11 mouse cellular contexts compared by ENCODE assay signal in genomic region chr10:78388216-78388980, GRCm38 (mm10). TPM values are rescaled to one million over a fixed set of nuclear protein-coding genes. Genes with fewer than 3 reads are reported as not detected.
DNase-seq lines count a peak whose midpoint lies in the region; ATAC-seq lines count a peak whose summit lies in the region.
"Had no signal": no experiment of that assay in that cellular context is flagged by ENCODE, and none has a peak within 500 bp of the region (broad histone marks: within the 10 kb centered on the region; RNA-seq: fewer than 3 reads in every experiment).

No protein-coding gene starts in this region.

- H3K9ac ChIP-seq in heart, embryonic 14.5 days (ENCODE audit: low read length): 0 out of 2 replicates have a peak overlapping the region, but pooled peaks have one; percentile 23
- no peak overlapping the region for H3K9ac ChIP-seq in heart, embryonic 11.5 days (ENCODE audit: low read depth, low read length)

- DNase-seq in right cerebral cortex, adult 18-20 months: peak; percentile 75
- no peak for DNase-seq in right cerebral cortex, postnatal 4 days
- peak; percentile 44 to 57 for DNase-seq in layer of hippocampus, postnatal 10 days (ENCODE audit: low spot score in 2 of 2)
- peak; percentile 66 for DNase-seq in right cerebral cortex, postnatal 25 days
- DNase-seq in spleen, postnatal 10 days (ENCODE audit: low spot score in 2 of 2): no peak
- DNase-seq: adrenal gland, postnatal 36 days; kidney, postnatal 14 days had no signal

- H3K36me3 ChIP-seq in heart, embryonic 14.5 days (ENCODE audit: control insufficient read depth, insufficient read depth, low read length): no peaks in the 10 kb centered on the region
- no peaks in the 10 kb centered on the region for H3K36me3 ChIP-seq in heart, embryonic 11.5 days (ENCODE audit: control insufficient read depth, insufficient read depth, low read length)
- H3K36me3 ChIP-seq: G1E had no signal

- no peaks in the 10 kb centered on the region for H3K9me3 ChIP-seq in heart, embryonic 14.5 days (ENCODE audit: control insufficient read depth, low read length)
- no peaks in the 10 kb centered on the region for H3K9me3 ChIP-seq in heart, embryonic 11.5 days (replicated peaks; ENCODE audit: control insufficient read depth, low read length)
- H3K9me3 ChIP-seq: G1E had no signal

- H3K4me2 ChIP-seq in heart, embryonic 14.5 days (ENCODE audit: low read length): no peak overlapping the region
- no peak overlapping the region for H3K4me2 ChIP-seq in heart, embryonic 11.5 days

- H3K4me3 ChIP-seq in heart, embryonic 14.5 days (ENCODE audit: control insufficient read depth in 1 of 2, insufficient read depth in 1 of 2, low read depth in 1 of 2, low read length in 2 of 2): no peak overlapping the region
- no peak overlapping the region for H3K4me3 ChIP-seq in heart, embryonic 11.5 days (ENCODE audit: low read depth, low read length)

- no peak for ATAC-seq in heart, embryonic 14.5 days (ENCODE audit: insufficient number of reproducible peaks, insufficient read depth, low FRiP score, low read depth)
- ATAC-seq in heart, embryonic 11.5 days (replicated peaks; ENCODE audit: insufficient number of reproducible peaks, low FRiP score, low TSS enrichment): no peak
- no peak for ATAC-seq in inflammation-experienced regulatory T-cells, adult 6 months

- 56% methylated on average over 20 of the region's 20 CpGs for WGBS in heart, embryonic 14.5 days
- WGBS in heart, embryonic 11.5 days (ENCODE audit: insufficient replicate concordance): 59% methylated on average over 20 of the region's 20 CpGs

- H3K4me1 ChIP-seq in heart, embryonic 14.5 days (ENCODE audit: control insufficient read depth in 2 of 2, insufficient read depth in 2 of 2, low read length in 2 of 2): no peaks in the 10 kb centered on the region; a peak in 1 of 4 replicates
- no peaks in the 10 kb centered on the region for H3K4me1 ChIP-seq in heart, embryonic 11.5 days (ENCODE audit: control insufficient read depth, insufficient read depth, low read length)

- no peak overlapping the region for H3K27ac ChIP-seq in heart, embryonic 14.5 days (replicated peaks in 1 of 2; ENCODE audit: control insufficient read depth in 1 of 2, insufficient read depth in 1 of 2, low read depth in 2 of 2, low read length in 2 of 2)
- H3K27ac ChIP-seq in heart, embryonic 11.5 days (ENCODE audit: low read depth, low read length): no peak overlapping the region

- H3K27me3 ChIP-seq in heart, embryonic 14.5 days (ENCODE audit: control insufficient read depth, insufficient read depth, low read length): peaks cover 30% of the 10 kb centered on the region
- H3K27me3 ChIP-seq in heart, embryonic 11.5 days (ENCODE audit: control insufficient read depth, insufficient read depth, low read length): peaks cover 33% of the 10 kb centered on the region

RNA-seq across cellular contexts. Expression of gene Rrp1, which starts 24.4 kb away (rescaled TPM):
- polyA plus RNA-seq in heart, embryonic 14.5 days (2014; fragmentation: Nextera tagmentation; extraction: Ambion mirVana): 176 and 191 TPM in 2 replicates
- polyA plus RNA-seq in heart, embryonic 11.5 days (2014; fragmentation: Nextera tagmentation; extraction: Ambion mirVana): 176 and 204 TPM in 2 replicates
- 100 to 1,000 TPM; 316 to 337 TPM for total RNA-seq in layer of hippocampus, postnatal 10 days (2021)
- polyA plus RNA-seq in inflammation-experienced regulatory T-cells, adult 6 months (2017; shearing (Covaris generic)): 100 to 1,000 TPM in 2 of 3 experiments, 10 to 100 TPM in 1; 90.6 to 113 (median 101) TPM

RNA-seq across cellular contexts. Expression of gene Agpat3, which starts 36.1 kb away (rescaled TPM):
- 61.2 and 66.0 TPM in 2 replicates for polyA plus RNA-seq in heart, embryonic 14.5 days (2014; fragmentation: Nextera tagmentation; extraction: Ambion mirVana)
- polyA plus RNA-seq in heart, embryonic 11.5 days (2014; fragmentation: Nextera tagmentation; extraction: Ambion mirVana): 32.4 and 36.1 TPM in 2 replicates
- total RNA-seq in layer of hippocampus, postnatal 10 days (2021): 100 to 1,000 TPM; 247 to 258 TPM
- 100 to 1,000 TPM in 2 of 3 experiments, 10 to 100 TPM in 1; 93.9 to 109 (median 101) TPM for polyA plus RNA-seq in inflammation-experienced regulatory T-cells, adult 6 months (2017; shearing (Covaris generic))

RNA-seq across cellular contexts. Expression of gene Cstb, which starts 37.1 kb away (rescaled TPM):
- 123 and 124 TPM in 2 replicates for polyA plus RNA-seq in heart, embryonic 14.5 days (2014; fragmentation: Nextera tagmentation; extraction: Ambion mirVana)
- polyA plus RNA-seq in heart, embryonic 11.5 days (2014; fragmentation: Nextera tagmentation; extraction: Ambion mirVana): 122 and 123 TPM in 2 replicates
- 10 to 100 TPM; 37.4 to 38.2 TPM for total RNA-seq in layer of hippocampus, postnatal 10 days (2021)
- polyA plus RNA-seq in inflammation-experienced regulatory T-cells, adult 6 months (2017; shearing (Covaris generic)): 100 to 1,000 TPM; 160 to 186 (median 183) TPM

Comparison
In these comparisons a context has a peak if more than half of its experiments do, and no peak if none do; other contexts are left out.
1. DNase-seq: peak in right cerebral cortex, adult 18-20 months (single experiment), layer of hippocampus, postnatal 10 days (2 of 2) and right cerebral cortex, postnatal 25 days (single experiment); none in right cerebral cortex, postnatal 4 days (single experiment) and spleen, postnatal 10 days (0 of 2).